Mouse (Mus musculus) CH12.LX (cell line): ENCODE measurements around the gene Pafah2. TPM values are rescaled to one million over a fixed set of nuclear protein-coding genes. Genes with fewer than 3 reads are reported as not detected.

ENCODE experiments used
- DNase-seq: peaks from one replicate; pipeline ENCODE4 v3.0.0-alpha.2; 2013; ENCODE audit errors: extremely low read depth
- H3K27ac ChIP-seq: 2 replicates; pipeline ENCODE4 v1.5.1; 2012; ENCODE audit warnings: low read depth, mild to moderate bottlenecking, control low read depth, moderate library complexity; ENCODE audit not compliant: insufficient read depth
- H3K27me3 ChIP-seq: replicated peaks from 2 replicates; pipeline ENCODE3; 2012; ENCODE audit warnings: inconsistent platforms
- H3K36me3 ChIP-seq, 2 experiments: replicated peaks in 1 of 2; 2 replicates each; pipeline versions ENCODE3 to v1.6.1; 2012; ENCODE audit warnings: inconsistent platforms in 1 of 2, low read length in 1 of 2, mild to moderate bottlenecking in 1 of 2, mixed read lengths in 1 of 2, moderate library complexity in 1 of 2; ENCODE audit not compliant: control insufficient read depth in 1 of 2, insufficient read depth in 1 of 2
- H3K4me1 ChIP-seq, 2 experiments: 2 replicates each; pipeline ENCODE4 v1.6.1; 2012; ENCODE audit warnings: inconsistent platforms in 1 of 2, moderate library complexity in 1 of 2; ENCODE audit not compliant: insufficient read depth in 2 of 2, control insufficient read depth in 1 of 2
- H3K4me2 ChIP-seq: 2 replicates; pipeline ENCODE4 v1.6.1; 2012; ENCODE audit warnings: low read depth, mild to moderate bottlenecking, control low read depth; ENCODE audit not compliant: poor library complexity, insufficient read depth, severe bottlenecking
- H3K4me3 ChIP-seq, 3 experiments: fragments of 150-350 bp in 1 of 3; sonication (generic) in 1 of 3; replicated peaks in 1 of 3; 2 replicates each; pipeline versions ENCODE3 to v1.5.1; 2011 to 2012; ENCODE audit warnings: low read depth in 2 of 3, low read length in 2 of 3, mild to moderate bottlenecking in 2 of 3, moderate library complexity in 2 of 3, control low read depth in 1 of 3, improper control_type of control experiment in 1 of 3, inconsistent platforms in 1 of 3, mixed read lengths in 1 of 3; ENCODE audit not compliant: poor library complexity in 1 of 3
- H3K79me2 ChIP-seq: replicated peaks from 2 replicates; pipeline ENCODE4 v1.6.1; 2012; ENCODE audit warnings: mild to moderate bottlenecking, moderate library complexity; ENCODE audit not compliant: control insufficient read depth, poor library complexity, insufficient read depth, severe bottlenecking; ENCODE audit errors: extremely low read depth
- H3K9ac ChIP-seq: 2 replicates; pipeline ENCODE4 v1.6.1; 2012; ENCODE audit warnings: low read depth, mild to moderate bottlenecking, control low read depth, moderate library complexity; ENCODE audit not compliant: insufficient read depth
- H3K9me3 ChIP-seq: replicated peaks from 2 replicates; pipeline ENCODE3; 2012; ENCODE audit warnings: low read length, inconsistent platforms, mixed read lengths
- CHD2 ChIP-seq: IDR thresholded peaks from 2 replicates; pipeline ENCODE4 v1.6.1; 2011; ENCODE audit warnings: low read length, improper control_type of control experiment
- CTCF ChIP-seq, 2 experiments: IDR thresholded peaks in 1 of 2; conservative IDR thresholded peaks in 1 of 2; 2 replicates each; pipeline ENCODE4 v1.5.1; 2011 to 2012; ENCODE audit warnings: low read depth in 2 of 2, low read length in 2 of 2, improper control_type of control experiment in 1 of 2, inconsistent platforms in 1 of 2, mild to moderate bottlenecking in 1 of 2, moderate library complexity in 1 of 2
- E2F4 ChIP-seq: IDR thresholded peaks from 2 replicates; pipeline ENCODE4 v1.6.1; 2011; ENCODE audit warnings: low read depth, low read length, improper control_type of control experiment; ENCODE audit not compliant: insufficient replicate concordance
- ELF1 ChIP-seq: IDR thresholded peaks from 2 replicates; pipeline ENCODE4 v1.6.1; 2014; ENCODE audit warnings: low read depth, mild to moderate bottlenecking, inconsistent platforms, low read length, improper control_type of control experiment
- EP300 ChIP-seq: IDR thresholded peaks from 2 replicates; pipeline ENCODE4 v1.6.1; 2011; ENCODE audit warnings: low read length, improper control_type of control experiment
- GABPA ChIP-seq: IDR thresholded peaks from 2 replicates; pipeline ENCODE4 v1.6.1; 2012; ENCODE audit warnings: low read depth, low read length, improper control_type of control experiment, inconsistent platforms; ENCODE audit not compliant: insufficient replicate concordance
- HCFC1 ChIP-seq: IDR thresholded peaks from 2 replicates; pipeline ENCODE4 v1.6.1; 2012; ENCODE audit warnings: low read depth, mild to moderate bottlenecking, inconsistent platforms, low read length, improper control_type of control experiment
- IRF4 ChIP-seq: IDR thresholded peaks from 2 replicates; pipeline ENCODE4 v1.6.1; 2014; ENCODE audit warnings: low read depth, mild to moderate bottlenecking, inconsistent platforms, low read length, improper control_type of control experiment
- KAT2A ChIP-seq: IDR thresholded peaks from 2 replicates; pipeline ENCODE4 v1.6.1; 2012; ENCODE audit warnings: low read length, improper control_type of control experiment, inconsistent platforms; ENCODE audit not compliant: insufficient replicate concordance
- MAFK ChIP-seq: IDR thresholded peaks from 2 replicates; pipeline ENCODE4 v1.6.1; 2011; ENCODE audit warnings: low read length, improper control_type of control experiment; ENCODE audit not compliant: insufficient replicate concordance
- MAX ChIP-seq: IDR thresholded peaks from 2 replicates; pipeline ENCODE4 v1.6.1; 2011; ENCODE audit warnings: low read length, improper control_type of control experiment
- MEF2A ChIP-seq: IDR thresholded peaks from 2 replicates; pipeline ENCODE4 v1.6.1; 2014; ENCODE audit warnings: low read depth, mild to moderate bottlenecking, inconsistent platforms, low read length, improper control_type of control experiment, borderline replicate concordance
- MYC ChIP-seq: IDR thresholded peaks from 2 replicates; pipeline ENCODE4 v1.6.1; 2011; ENCODE audit warnings: low read depth, mild to moderate bottlenecking, improper control_type of control experiment, low read length
- NRF1 ChIP-seq: IDR thresholded peaks from 2 replicates; pipeline ENCODE4 v1.6.1; 2014; ENCODE audit warnings: low read depth, mild to moderate bottlenecking, inconsistent platforms, low read length, improper control_type of control experiment, moderate library complexity
- POLR2A ChIP-seq: IDR thresholded peaks from 2 replicates; pipeline ENCODE4 v1.6.1; 2011; ENCODE audit warnings: low read depth, mild to moderate bottlenecking, improper control_type of control experiment, low read length
- POLR2AphosphoS2 ChIP-seq: IDR thresholded peaks from 2 replicates; pipeline ENCODE4 v1.6.1; 2011; ENCODE audit warnings: low read depth, low read length, improper control_type of control experiment
- SIN3A ChIP-seq: IDR thresholded peaks from 2 replicates; pipeline ENCODE4 v1.6.1; 2012; ENCODE audit warnings: low read length, improper control_type of control experiment, inconsistent platforms
- SMC3 ChIP-seq: IDR thresholded peaks from 2 replicates; pipeline ENCODE4 v1.6.1; 2011; ENCODE audit warnings: low read depth, low read length, improper control_type of control experiment
- ZC3H11A ChIP-seq: IDR thresholded peaks from 2 replicates; pipeline ENCODE4 v1.6.1; 2012; ENCODE audit warnings: low read depth, mild to moderate bottlenecking, inconsistent platforms, low read length, improper control_type of control experiment
- ZKSCAN1 ChIP-seq: IDR thresholded peaks from 2 replicates; pipeline ENCODE4 v1.6.1; 2012; ENCODE audit warnings: low read depth, inconsistent platforms, low read length, improper control_type of control experiment, borderline replicate concordance
- ZMIZ1 ChIP-seq: IDR thresholded peaks from 2 replicates; pipeline ENCODE4 v1.6.1; 2012; ENCODE audit warnings: low read depth, mild to moderate bottlenecking, inconsistent platforms, low read length, improper control_type of control experiment
- dilution Hi-C: fragments of 300-500 bp; cut with MboI; formaldehyde crosslinking; loops from 2 replicates; pipeline ENCODE4 v1.14.3; 2020; ENCODE audit warnings: low sequenced_read_pairs; ENCODE audit not compliant: extremely low pct_unique_long_range_greater_than_20kb, extremely low pct_ligation_motif_present
- in situ Hi-C: fragments of 300-500 bp; cut with MboI; formaldehyde crosslinking; loops from 3 replicates; pipeline ENCODE4 v1.14.3; 2019; ENCODE audit warnings: low sequenced_read_pairs, low pct_ligation_motif_present, low pct_unique_long_range_greater_than_20kb, mixed read lengths
- polyA plus RNA-seq: library from polyadenylated mRNA; unstranded; fragments of >175 nt; gene quantifications from 2 replicates; pipeline ENCODE4 v1.2.1, GENCODE M21; 2012; ENCODE audit warnings: low read depth; ENCODE audit not compliant: insufficient read length
- total RNA-seq, 2 experiments: library from RNA; depleted of rRNA; stranded (reverse); fragments of 300-350 nt in 1 of 2; fragments of >200 nt in 1 of 2; gene quantifications; 2 replicates each; pipeline ENCODE4 v1.2.3; 2012 to 2014

Gene Pafah2
- total and polyA plus RNA-seq, 3 experiments, result 8.9 to 10.7 (median 10.4) TPM

- H3K9me3 ChIP-seq, result no peaks in the 10 kb centered on the region
These were observed 21.0 kb downstream of the Pafah2 start for GRCm38 (mm10) chr4:134417111-134417510.

GRCm38 (mm10) chr4:134421971-134422370, 25.9 kb downstream of the Pafah2 start:
- Histone ChIP-seq H3K79me2 (no peaks in the 10 kb centered on the region), H3K9ac (no peak overlapping the region), H3K4me3 (no peak overlapping the region), H3K4me1 (peaks cover 0 to 3% of the 10 kb centered on the region in 2 experiments; a peak in 1 of 4 replicates), H3K36me3 (peaks cover 7 to 64% of the 10 kb centered on the region in 2 experiments), H3K9me3 (no peaks in the 10 kb centered on the region), H3K27ac (no peak overlapping the region), H3K27me3 (no peaks in the 10 kb centered on the region), H3K4me2 (no peak overlapping the region)
- in situ Hi-C loops (no loop called here), dilution Hi-C loops (no loop called here)
- no peak for DNase-seq
- no peak for TF ChIP-seq SIN3A
- no peak for TF ChIP-seq ZC3H11A
- TF ChIP-seq MEF2A, result no peak
- TF ChIP-seq MAFK, result no peak
- TF ChIP-seq CTCF (conservative IDR thresholded peaks at IDR 0.05 in 1 of 2, IDR thresholded peaks at IDR 0.05 in 1 of 2; ENCODE audit: low read depth in 2 of 2, low read length in 2 of 2), result no peak
- no peak for TF ChIP-seq EP300
- no peak for TF ChIP-seq KAT2A
- no peak for TF ChIP-seq ZMIZ1
- no peak for TF ChIP-seq MAX
- TF ChIP-seq SMC3, result no peak

More at GRCm38 (mm10) chr4:134417111-134417510, 21.0 kb downstream of the Pafah2 start:
- H3K36me3 ChIP-seq, result peaks cover 12 to 62% of the 10 kb centered on the region in 2 experiments
- H3K4me1 ChIP-seq, result no peaks in the 10 kb centered on the region
- in situ Hi-C loops, result no loop called here
- no peak overlapping the region for H3K4me3 ChIP-seq
- H3K4me2 ChIP-seq, result no peak overlapping the region
- dilution Hi-C loops, result no loop called here
- no peaks in the 10 kb centered on the region for H3K79me2 ChIP-seq
- H3K27ac ChIP-seq, result no peak overlapping the region
- no peak for DNase-seq
- no peak for TF ChIP-seq IRF4
- no peak for TF ChIP-seq GABPA
- no peak for TF ChIP-seq NRF1
- TF ChIP-seq ZKSCAN1, result no peak
- no peak for TF ChIP-seq POLR2A
- no peaks in the 10 kb centered on the region for H3K27me3 ChIP-seq
- no peak overlapping the region for H3K9ac ChIP-seq

GRCm38 (mm10) chr4:134423949-134424348, 27.8 kb downstream of the Pafah2 start:
- H3K27ac ChIP-seq, result no peak overlapping the region
- no peak for DNase-seq
- peaks cover 0 to 3% of the 10 kb centered on the region in 2 experiments; a peak in 1 of 4 replicates for H3K4me1 ChIP-seq
- in situ Hi-C loops, result no loop called here
- TF ChIP-seq ELF1 (no peak), POLR2AphosphoS2 (no peak), MEF2A (no peak), SMC3 (no peak), HCFC1 (no peak), E2F4 (no peak), CTCF (conservative IDR thresholded peaks at IDR 0.05 in 1 of 2, IDR thresholded peaks at IDR 0.05 in 1 of 2; ENCODE audit: low read depth in 2 of 2, low read length in 2 of 2) (no peak), MYC (no peak), GABPA (no peak), POLR2A (no peak), CHD2 (no peak)
- no peak overlapping the region for H3K4me3 ChIP-seq
- no peaks in the 10 kb centered on the region for H3K79me2 ChIP-seq
- H3K36me3 ChIP-seq, result peaks cover 3 to 54% of the 10 kb centered on the region in 2 experiments
- H3K4me2 ChIP-seq, result no peak overlapping the region
- no peaks in the 10 kb centered on the region for H3K27me3 ChIP-seq
- H3K9me3 ChIP-seq, result no peaks in the 10 kb centered on the region
- dilution Hi-C loops, result no loop called here
- no peak overlapping the region for H3K9ac ChIP-seq
